Mouse (Mus musculus) heart, adult 2 months (tissue): ENCODE measurements at regions not wholly inside any gene's neighbourhood (a gene's known extent, or its start where the extent isn't known, plus 50 kb on each side); places are given as distances from the start of the nearest gene placed in this dataset.

Experiments
- CTCF ChIP-seq: fragments of 200-600 bp; IDR thresholded peaks from 2 replicates; pipeline ENCODE4 v1.8.1; 2022; ENCODE audit warnings: antibody characterized with exemption, mild to moderate bottlenecking, moderate library complexity
- EP300 ChIP-seq: fragments of 200-500 bp; IDR thresholded peaks from 2 replicates; pipeline ENCODE4 v1.6.1; 2011; ENCODE audit warnings: low read depth, low read length, control low read depth; ENCODE audit not compliant: insufficient read depth
- POLR2A ChIP-seq: fragments of 200-500 bp; IDR thresholded peaks from 2 replicates; pipeline ENCODE4 v1.6.1; 2011; ENCODE audit warnings: mild to moderate bottlenecking, low read depth, low read length, control low read depth; ENCODE audit not compliant: insufficient read depth

GRCm38 (mm10) chr5:148674281-148674680 is 121.7 kb upstream of the Ubl3 start:
- TF ChIP-seq CTCF (no peak), POLR2A (no peak), EP300 (no peak)
